Mouse (Mus musculus) intestine, postnatal 0 days (tissue): ENCODE measurements around the gene Pdzd8. TPM values are rescaled to one million over a fixed set of nuclear protein-coding genes. Genes with fewer than 3 reads are reported as not detected.

Experiments used
- ATAC-seq: fragments of 200-750 bp; cut with Nextera tagmentation; 2 replicates; pipeline ENCODE4 v1.8.0; 2017; ENCODE audit warnings: mild to moderate bottlenecking, moderate TSS enrichment, moderate library complexity
- H3K27ac ChIP-seq: fragments of 300-500 bp; sonication (generic); 2 replicates; pipeline ENCODE4 v1.5.1; 2014; ENCODE audit warnings: mild to moderate bottlenecking, low read depth, low read length, moderate library complexity
- H3K27me3 ChIP-seq: fragments of 300-500 bp; sonication (generic); replicated peaks from 2 replicates; pipeline ENCODE4 v1.6.1; 2014; ENCODE audit warnings: low read length, mixed read lengths; ENCODE audit not compliant: control insufficient read depth, insufficient read depth
- H3K36me3 ChIP-seq: fragments of 300-500 bp; sonication (generic); 2 replicates; pipeline ENCODE4 v1.6.1; 2014; ENCODE audit warnings: mild to moderate bottlenecking, moderate library complexity; ENCODE audit not compliant: control insufficient read depth, insufficient read depth
- H3K4me1 ChIP-seq: fragments of 300-500 bp; sonication (generic); replicated peaks from 2 replicates; pipeline ENCODE4 v1.6.1; 2014; ENCODE audit warnings: antibody characterized with exemption, low read length, mixed read lengths; ENCODE audit not compliant: control insufficient read depth, insufficient read depth
- H3K4me2 ChIP-seq: fragments of 300-500 bp; sonication (generic); replicated peaks from 2 replicates; pipeline ENCODE4 v1.6.1; 2014; ENCODE audit warnings: low read depth, mild to moderate bottlenecking, moderate library complexity
- H3K4me3 ChIP-seq: fragments of 300-500 bp; sonication (generic); 2 replicates; pipeline ENCODE4 v1.5.1; 2014; ENCODE audit warnings: low read depth, low read length
- H3K9ac ChIP-seq: fragments of 300-500 bp; sonication (generic); 2 replicates; pipeline ENCODE4 v1.6.1; 2014; ENCODE audit warnings: mild to moderate bottlenecking, low read depth, low read length
- H3K9me3 ChIP-seq: fragments of 300-500 bp; sonication (generic); 2 replicates; pipeline ENCODE4 v1.6.1; 2016; ENCODE audit warnings: mixed run types; ENCODE audit not compliant: control insufficient read depth
- CTCF ChIP-seq: sonication (generic); IDR thresholded peaks from 2 replicates; pipeline ENCODE4 v1.5.1; 2016; ENCODE audit warnings: low read depth, mild to moderate bottlenecking, control low read depth, antibody characterized with exemption, moderate library complexity
- WGBS: fragments of 180-500 bp; shearing (Covaris S2); extraction: QIAGEN DNeasy Blood & Tissue Kit; methylation state at CpG from one replicate; pipeline ENCODE4 v1.1.7; 2014; 5-methylcytosine and 5-hydroxymethylcytosine counted together
- polyA plus RNA-seq: library from polyadenylated mRNA; unstranded; fragments of >200 nt; fragmentation: Nextera tagmentation; extraction: Ambion mirVana; gene quantifications from 2 replicates; pipeline ENCODE4 v1.2.1, GENCODE M21; 2015

Gene Pdzd8
- polyA plus RNA-seq, result 6.1 and 7.0 TPM in 2 replicates

DNA sequence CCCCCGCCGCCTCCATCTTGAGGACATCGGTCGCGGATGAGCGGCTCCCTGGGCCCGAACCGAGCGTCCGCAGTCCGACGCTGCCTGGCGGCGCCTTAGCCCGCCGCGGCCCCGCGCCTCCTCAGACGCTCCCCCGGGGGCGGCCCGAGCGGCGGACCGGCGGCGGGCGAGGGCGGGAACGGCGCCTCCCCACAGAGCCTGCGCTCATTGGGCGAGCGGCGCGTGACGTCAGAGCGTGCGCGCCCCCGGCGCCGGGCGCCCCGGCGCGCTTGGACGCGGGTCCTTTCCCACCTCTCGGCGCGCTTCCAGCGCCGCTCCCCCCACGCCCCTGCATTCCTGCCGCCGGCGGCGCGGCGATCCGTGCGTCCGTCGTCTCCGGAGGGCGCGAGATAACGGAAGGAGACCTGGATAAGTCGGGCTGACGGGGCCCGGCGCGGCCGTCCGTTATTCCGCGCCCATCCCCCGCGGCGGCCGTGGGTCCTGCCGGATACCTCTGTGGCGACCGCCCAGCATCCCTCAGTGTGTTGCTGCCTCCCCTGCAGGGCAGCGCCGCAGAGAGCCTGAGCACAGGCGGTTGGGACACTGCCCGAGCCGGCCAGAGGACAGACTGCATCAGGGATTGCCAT, at the start of gene Pdzd8:
Gene Pdzd8, minus strand, starts transcription at position 123 of the 626 bp plus-strand sequence.
- 1% methylated on average over 77 of the region's 91 CpGs for WGBS

DNA sequence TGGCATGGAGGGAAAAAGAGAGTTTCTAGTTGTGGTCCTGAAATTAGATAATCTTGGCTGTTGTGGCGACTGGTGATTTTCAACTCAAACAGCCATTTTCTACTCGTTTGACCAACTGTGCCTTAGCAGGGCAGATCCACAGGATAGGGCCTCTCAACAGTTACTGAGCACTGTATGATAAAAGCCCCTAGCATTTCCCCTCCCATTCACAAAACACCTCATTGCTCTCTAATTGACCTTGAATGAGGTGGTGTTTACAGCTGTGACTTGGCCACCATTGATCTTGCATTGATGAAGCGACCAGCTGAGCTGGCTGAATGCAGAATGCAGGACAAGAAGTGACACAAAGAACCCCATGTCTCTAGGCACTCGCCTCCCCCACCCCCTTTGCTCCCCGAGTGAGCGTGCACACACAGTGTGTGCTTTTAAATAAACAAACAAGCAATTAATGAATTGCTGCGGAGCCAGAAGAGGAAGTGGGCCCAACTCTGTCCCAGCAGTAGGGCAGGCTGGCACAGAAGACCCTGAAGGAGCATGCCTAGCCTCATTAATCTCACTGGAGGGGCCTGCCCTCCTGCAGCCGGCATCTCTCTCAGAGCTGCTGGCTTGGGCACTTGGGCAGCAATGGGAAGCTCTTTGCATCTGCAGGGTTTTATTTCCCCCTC, 48.3 kb upstream of the Pdzd8 start:
- no peak for TF ChIP-seq CTCF
- Histone ChIP-seq H3K27ac (no peak overlapping the region), H3K4me3 (no peak overlapping the region), H3K9me3 (no peaks in the 10 kb centered on the region), H3K36me3 (no peaks in the 10 kb centered on the region), H3K4me1 (no peaks in the 10 kb centered on the region; the same call in 1 of the 2 replicates), H3K27me3 (no peaks in the 10 kb centered on the region), H3K9ac (no peak overlapping the region), H3K4me2 (no peak overlapping the region)
- ATAC-seq, result no peak
- WGBS, result 45% methylated on average over 8 of the region's 8 CpGs

More for the DNA sequence above, at the start of gene Pdzd8:
- peak; percentile 95 for ATAC-seq
- Histone ChIP-seq H3K27ac (peak within 1 kb of the TSS; percentile 92), H3K27me3 (no peaks in the 10 kb centered on the region), H3K4me3 (peak within 1 kb of the TSS; percentile 94), H3K9ac (peak within 1 kb of the TSS; percentile 90), H3K36me3 (no peaks in the 10 kb centered on the region), H3K9me3 (no peaks in the 10 kb centered on the region), H3K4me1 (peaks cover 10% of the 10 kb centered on the region; the same call in 1 of the 2 replicates), H3K4me2 (peak within 1 kb of the TSS; percentile 96)
- TF ChIP-seq CTCF, result peak; percentile 35; the same call in 1 of the 2 replicates

GRCm38 (mm10) chr19:59388847-59389606, 43.4 kb upstream of the Pdzd8 start:
- Histone ChIP-seq H3K9ac (no peak overlapping the region), H3K4me3 (no peak overlapping the region), H3K27ac (no peak overlapping the region), H3K36me3 (no peaks in the 10 kb centered on the region), H3K4me2 (peak overlapping the region; percentile 43), H3K4me1 (no peaks in the 10 kb centered on the region; the same call in 1 of the 2 replicates), H3K27me3 (no peaks in the 10 kb centered on the region), H3K9me3 (no peaks in the 10 kb centered on the region)
- TF ChIP-seq CTCF, result peak; percentile 80
- 12% methylated on average over 15 of the region's 15 CpGs for WGBS
- ATAC-seq, result 0 out of 2 replicates have a peak, but pooled peaks have one; percentile 25

DNA sequence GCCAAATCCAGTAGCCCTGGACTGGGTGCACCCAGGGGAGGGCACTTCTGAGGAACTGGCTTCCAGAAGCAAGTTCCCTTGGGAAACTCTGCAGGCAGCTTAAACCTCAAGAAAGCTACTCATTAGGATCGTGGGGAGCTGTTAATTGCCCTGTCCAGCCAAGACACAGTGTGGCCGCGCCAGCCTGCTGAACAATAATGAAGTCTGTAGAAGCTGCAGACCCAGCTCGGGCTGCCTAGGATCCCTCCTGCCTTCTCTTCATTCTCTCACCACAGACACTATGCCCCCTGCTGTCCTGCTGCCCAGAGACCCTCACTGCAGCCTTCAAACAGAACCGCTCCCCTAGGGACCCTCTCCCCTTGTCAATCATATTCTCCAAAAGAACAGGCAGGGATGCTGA, 42.8 kb upstream of the Pdzd8 start:
- no peaks in the 10 kb centered on the region for H3K27me3 ChIP-seq
- ATAC-seq, result no peak
- no peaks in the 10 kb centered on the region for H3K9me3 ChIP-seq
- TF ChIP-seq CTCF, result no peak
- 16% methylated on average over 5 of the region's 5 CpGs for WGBS
- no peaks in the 10 kb centered on the region for H3K36me3 ChIP-seq
- no peaks in the 10 kb centered on the region; the same call in 1 of the 2 replicates for H3K4me1 ChIP-seq
- no peak overlapping the region for H3K9ac ChIP-seq
- no peak overlapping the region for H3K4me3 ChIP-seq
- H3K4me2 ChIP-seq, result no peak overlapping the region; the same call in 1 of the 2 replicates
- H3K27ac ChIP-seq, result no peak overlapping the region

DNA sequence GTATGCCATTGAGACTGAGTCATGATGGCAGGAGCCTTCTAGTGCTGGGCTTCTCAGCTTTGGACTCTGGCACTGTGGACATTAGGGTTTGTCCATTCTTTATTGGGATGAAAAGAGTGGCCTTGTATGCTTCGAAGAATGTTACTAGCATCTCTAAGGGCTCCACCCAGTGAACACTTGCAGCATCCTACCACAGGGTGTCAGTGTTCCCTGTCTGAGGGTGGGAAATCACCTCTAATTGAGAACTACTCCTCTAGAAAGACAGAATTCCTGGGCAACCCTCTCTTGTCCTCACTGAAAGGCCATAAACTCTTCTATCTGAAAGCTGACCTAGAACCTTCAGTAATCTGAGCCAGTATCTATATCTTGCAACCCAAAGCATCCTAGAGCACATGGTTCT, 41.6 kb upstream of the Pdzd8 start:
- H3K4me2 ChIP-seq, result no peak overlapping the region
- H3K27me3 ChIP-seq, result no peaks in the 10 kb centered on the region
- no peak overlapping the region for H3K9ac ChIP-seq
- H3K27ac ChIP-seq, result no peak overlapping the region
- ATAC-seq, result no peak
- H3K9me3 ChIP-seq, result no peaks in the 10 kb centered on the region
- peak; percentile 81 for TF ChIP-seq CTCF
- H3K36me3 ChIP-seq, result no peaks in the 10 kb centered on the region
- H3K4me1 ChIP-seq, result no peaks in the 10 kb centered on the region; the same call in 1 of the 2 replicates
- no peak overlapping the region for H3K4me3 ChIP-seq
- 40% methylated on average over 1 of the region's 1 CpGs for WGBS
